Mouse (Mus musculus) C2C12 (cell line): ENCODE measurements at regions not wholly inside any gene's neighbourhood (a gene's known extent, or its start where the extent isn't known, plus 50 kb on each side); places are given as distances from the start of the nearest gene placed in this dataset.

Experiments used
- CTCF ChIP-seq: IDR thresholded peaks from one replicate; pipeline ENCODE4 v1.5.1; 2011; ENCODE audit not compliant: control insufficient read depth, insufficient read depth, insufficient read length
- MAX ChIP-seq: IDR thresholded peaks from one replicate; pipeline ENCODE4 v1.6.1; 2011; ENCODE audit warnings: mild to moderate bottlenecking, control low read depth
- MYOD1 ChIP-seq: IDR thresholded peaks from one replicate; pipeline ENCODE4 v1.6.1; 2011; ENCODE audit warnings: low read depth; ENCODE audit not compliant: control insufficient read depth, insufficient read length
- MYOG ChIP-seq: IDR thresholded peaks from one replicate; pipeline ENCODE4 v1.6.1; 2011; ENCODE audit not compliant: control insufficient read depth, insufficient read length; ENCODE audit errors: extremely low read depth
- USF1 ChIP-seq: IDR thresholded peaks from one replicate; pipeline ENCODE4 v1.6.1; 2011; ENCODE audit warnings: low read depth, mild to moderate bottlenecking, control low read depth, moderate library complexity

DNA sequence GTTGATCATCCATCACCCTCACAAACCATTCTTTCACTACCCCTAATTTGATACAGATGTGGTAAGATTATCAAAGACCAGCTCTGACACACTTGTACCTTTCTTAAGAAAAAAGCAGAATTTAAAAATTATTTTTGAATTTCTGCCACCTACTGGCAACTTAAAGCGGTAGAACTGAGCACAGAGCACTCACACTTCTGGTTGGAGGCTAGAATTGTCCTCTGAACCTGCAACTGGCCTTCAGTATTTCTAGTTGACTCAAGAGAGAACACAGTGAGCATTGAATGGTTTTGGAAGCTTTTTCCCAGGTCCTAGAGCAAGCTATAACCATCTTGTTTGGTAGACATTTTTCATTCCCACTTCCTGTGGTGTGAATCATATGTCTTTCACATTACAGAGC, 135.0 kb upstream of the Bdnf start:
- TF ChIP-seq CTCF, result no peak
- no peak for TF ChIP-seq MAX
- TF ChIP-seq USF1, result no peak
- no peak for TF ChIP-seq MYOD1
- no peak for TF ChIP-seq MYOG
